Mouse (Mus musculus): ENCODE measurements around the gene Ugt1a7c.

DNA sequence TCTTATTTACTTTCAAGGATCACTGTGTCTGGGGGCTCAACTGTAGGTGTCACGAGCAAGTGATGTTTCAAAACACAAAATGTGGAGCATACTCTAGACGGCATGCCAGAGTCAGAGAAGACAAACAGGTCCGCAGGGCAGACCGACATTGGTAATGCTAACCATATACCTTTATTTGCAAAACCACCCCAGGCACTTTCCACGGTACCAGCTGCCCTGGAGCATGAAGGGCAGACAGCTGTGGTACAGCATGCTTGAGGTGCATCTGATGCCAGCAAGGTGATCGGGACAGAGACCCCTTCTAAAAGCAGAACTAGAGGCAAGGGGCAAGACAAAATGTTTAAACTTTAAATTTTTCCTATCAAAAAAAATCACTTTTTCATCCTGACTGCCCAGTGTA lies 168.1 kb downstream of the Ugt1a7c start:
- TF ChIP-seq CTCF (IDR thresholded peaks at IDR 0.05; ENCODE audit: control insufficient read depth, insufficient read depth, insufficient read length) (no peak), CEBPB (IDR thresholded peaks at IDR 0.05; ENCODE audit: low read depth) (no peak)

Data from C2C12 (cell line).